Mouse (Mus musculus): ENCODE data around the gene Hacd3. TPM values are rescaled to one million over a fixed set of nuclear protein-coding genes. Genes with fewer than 3 reads are reported as not detected.

Gene Hacd3
- polyA plus RNA-seq, 1 experiment from 2014 or later = 108 TPM

DNA sequence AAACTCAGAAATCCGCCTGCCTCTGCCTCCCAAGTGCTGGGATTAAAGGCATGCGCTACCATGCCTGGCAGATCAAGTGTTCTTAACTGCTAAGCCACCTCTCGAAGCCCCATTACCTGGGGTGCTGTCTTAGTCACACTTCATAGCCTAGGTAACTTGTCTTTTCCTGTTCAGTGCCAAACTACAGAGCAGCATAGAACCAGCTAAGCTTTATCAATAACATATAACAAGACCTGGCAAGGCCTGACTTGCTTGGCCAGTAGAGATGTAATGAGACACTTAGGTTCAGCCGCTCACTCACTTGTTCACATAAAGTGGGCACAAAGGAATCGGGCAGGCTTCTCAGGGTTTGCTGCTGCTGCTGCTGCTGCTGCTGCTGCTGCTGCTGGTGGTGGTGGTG lies 6.8 kb upstream of the Hacd3 start:
- TF ChIP-seq CTCF (IDR thresholded peaks at IDR 0.05; ENCODE audit: low read depth) = no peak
- TF ChIP-seq EP300 (IDR thresholded peaks at IDR 0.05; ENCODE audit: low read depth) = no peak
- H3K36me3 ChIP-seq (replicated peaks; ENCODE audit: insufficient read depth, low read length) = no peaks in the 10 kb centered on the region
- H3K27ac ChIP-seq (ENCODE audit: low read depth) = no peak overlapping the region
- H3K4me2 ChIP-seq (ENCODE audit: low read depth, low read length) = no peak overlapping the region
- no peak overlapping the region for H3K9ac ChIP-seq (replicated peaks)
- ATAC-seq (no peak), DNase-seq (no peak)
- no peaks in the 10 kb centered on the region for H3K9me3 ChIP-seq (ENCODE audit: low read length)
- H3K27me3 ChIP-seq (ENCODE audit: insufficient read depth, low read length) = no peaks in the 10 kb centered on the region
- 90% methylated on average over 5 of the region's 5 CpGs for WGBS (ENCODE audit: insufficient replicate concordance)
- peaks cover 3% of the 10 kb centered on the region for H3K4me1 ChIP-seq (ENCODE audit: insufficient read depth)
- no peak overlapping the region for H3K4me3 ChIP-seq (ENCODE audit: low read depth, low read length)

DNA sequence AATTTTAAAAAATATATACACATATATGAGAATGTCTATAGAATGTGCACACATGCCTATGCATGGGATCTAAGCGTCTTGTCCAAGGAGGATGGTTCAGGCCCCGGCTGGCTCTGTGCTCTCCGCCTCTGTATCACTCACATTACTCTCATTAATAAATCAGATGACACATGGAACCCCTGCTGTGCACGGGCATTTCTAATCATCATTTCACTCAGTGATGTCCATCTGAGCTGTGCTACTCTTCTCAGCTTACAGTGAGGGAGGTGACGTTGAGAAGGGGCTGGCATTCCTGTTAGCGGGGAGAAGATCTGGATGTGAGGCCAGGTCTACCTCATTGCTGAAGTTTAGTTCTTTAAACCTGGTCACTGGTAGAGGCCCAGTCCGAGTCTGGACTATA lies 5.7 kb upstream of the Hacd3 start:
- Histone ChIP-seq H3K27me3 (ENCODE audit: insufficient read depth, low read length) (no peaks in the 10 kb centered on the region), H3K9ac (replicated peaks) (no peak overlapping the region), H3K9me3 (ENCODE audit: low read length) (no peaks in the 10 kb centered on the region), H3K36me3 (replicated peaks; ENCODE audit: insufficient read depth, low read length) (no peaks in the 10 kb centered on the region), H3K27ac (ENCODE audit: low read depth) (no peak overlapping the region), H3K4me3 (ENCODE audit: low read depth, low read length) (no peak overlapping the region), H3K4me1 (ENCODE audit: insufficient read depth) (peaks cover 8% of the 10 kb centered on the region), H3K4me2 (ENCODE audit: low read depth, low read length) (no peak overlapping the region)
- WGBS (ENCODE audit: insufficient replicate concordance) = 81% methylated on average over 7 of the region's 7 CpGs
- DNase-seq (no peak), ATAC-seq (no peak)
- no peak for TF ChIP-seq CTCF (IDR thresholded peaks at IDR 0.05; ENCODE audit: low read depth)
- no peak for TF ChIP-seq EP300 (IDR thresholded peaks at IDR 0.05; ENCODE audit: low read depth)

DNA sequence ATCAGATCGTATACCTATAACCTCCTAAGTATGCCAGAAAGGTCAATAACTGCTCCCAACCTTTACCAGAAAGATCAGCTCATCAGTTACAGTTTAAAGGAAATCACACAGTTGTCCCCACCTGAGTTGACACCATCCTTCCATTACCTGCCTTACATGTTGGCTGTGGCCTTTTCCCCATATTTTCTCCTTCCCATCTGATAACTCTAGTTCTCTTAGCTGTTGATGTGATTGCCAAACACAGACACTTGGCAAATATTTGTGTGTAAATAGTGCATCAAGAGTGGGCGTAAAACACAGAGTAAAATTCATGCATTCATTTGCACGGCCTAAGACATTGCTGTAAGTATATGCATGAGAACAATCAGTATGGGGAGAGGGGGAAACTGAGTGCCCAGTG lies 2.0 kb upstream of the Hacd3 start:
- peak overlapping the region; percentile 94 for H3K27ac ChIP-seq (ENCODE audit: low read depth)
- no peak for TF ChIP-seq CTCF (IDR thresholded peaks at IDR 0.05; ENCODE audit: low read depth)
- 0 out of 2 replicates have a peak, but pooled peaks have one; percentile 47 for TF ChIP-seq EP300 (IDR thresholded peaks at IDR 0.05; ENCODE audit: low read depth)
- 72% methylated on average over 3 of the region's 3 CpGs for WGBS (ENCODE audit: insufficient replicate concordance)
- H3K4me2 ChIP-seq (ENCODE audit: low read depth, low read length) = no peak overlapping the region
- peaks cover 19% of the 10 kb centered on the region for H3K4me1 ChIP-seq (ENCODE audit: insufficient read depth)
- ATAC-seq = peak; percentile 13; the same call in 1 of the 2 replicates
- no peaks in the 10 kb centered on the region for H3K27me3 ChIP-seq (ENCODE audit: insufficient read depth, low read length)
- no peaks in the 10 kb centered on the region for H3K9me3 ChIP-seq (ENCODE audit: low read length)
- no peak overlapping the region for H3K4me3 ChIP-seq (ENCODE audit: low read depth, low read length)
- H3K9ac ChIP-seq (replicated peaks) = no peak overlapping the region
- no peaks in the 10 kb centered on the region for H3K36me3 ChIP-seq (replicated peaks; ENCODE audit: insufficient read depth, low read length)
- no peak for DNase-seq

DNA sequence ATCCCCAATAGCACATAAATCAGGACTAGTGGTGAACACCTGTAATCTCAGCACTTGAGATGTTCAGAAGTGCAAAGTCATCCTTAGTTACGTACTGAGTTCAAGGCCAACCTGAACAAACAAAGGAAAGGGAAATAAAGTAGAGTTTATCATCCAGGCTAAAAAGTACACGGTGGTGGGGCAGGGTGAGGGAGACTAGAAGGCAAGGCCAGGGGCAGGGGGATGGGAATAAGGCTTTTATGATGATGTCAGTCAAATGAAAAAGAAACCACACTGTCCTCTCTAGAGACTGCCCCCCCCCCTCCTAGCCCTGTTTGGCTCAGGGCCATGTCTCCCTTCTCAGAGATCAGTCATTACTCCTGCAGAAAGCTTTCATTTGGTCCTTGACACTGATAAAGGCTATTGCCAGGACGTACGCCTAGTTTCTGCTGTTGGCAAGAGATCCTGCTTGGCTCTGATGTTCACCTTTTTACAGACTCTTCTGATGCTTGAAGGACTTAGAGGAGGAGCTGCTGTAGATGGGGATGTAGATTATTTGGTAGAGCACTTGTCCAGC lies 1.2 kb upstream of the Hacd3 start:
- Histone ChIP-seq H3K4me1 (ENCODE audit: insufficient read depth) (peaks cover 25% of the 10 kb centered on the region), H3K27me3 (ENCODE audit: insufficient read depth, low read length) (no peaks in the 10 kb centered on the region), H3K36me3 (replicated peaks; ENCODE audit: insufficient read depth, low read length) (no peaks in the 10 kb centered on the region), H3K4me2 (ENCODE audit: low read depth, low read length) (no peak overlapping the region; the same call in 1 of the 2 replicates), H3K4me3 (ENCODE audit: low read depth, low read length) (no peak overlapping the region), H3K27ac (ENCODE audit: low read depth) (peak overlapping the region; percentile 94), H3K9me3 (ENCODE audit: low read length) (no peaks in the 10 kb centered on the region), H3K9ac (replicated peaks) (no peak overlapping the region)
- TF ChIP-seq CTCF (IDR thresholded peaks at IDR 0.05; ENCODE audit: low read depth) = no peak
- no peak for TF ChIP-seq EP300 (IDR thresholded peaks at IDR 0.05; ENCODE audit: low read depth)
- WGBS (ENCODE audit: insufficient replicate concordance) = 50% methylated on average over 4 of the region's 4 CpGs
- ATAC-seq = no peak
- DNase-seq = no peak

GRCm38 (mm10) chr9:65021887-65022579 lies 540 bp upstream of the Hacd3 start:
- peak overlapping the region; percentile 94 for H3K27ac ChIP-seq (ENCODE audit: low read depth)
- no peaks in the 10 kb centered on the region for H3K9me3 ChIP-seq (ENCODE audit: low read length)
- peak overlapping the region; percentile 97 for H3K9ac ChIP-seq (replicated peaks)
- peak overlapping the region; percentile 95 for H3K4me2 ChIP-seq (ENCODE audit: low read depth, low read length)
- peak overlapping the region; percentile 95 for H3K4me3 ChIP-seq (ENCODE audit: low read depth, low read length)
- H3K36me3 ChIP-seq (replicated peaks; ENCODE audit: insufficient read depth, low read length) = no peaks in the 10 kb centered on the region
- H3K27me3 ChIP-seq (ENCODE audit: insufficient read depth, low read length) = no peaks in the 10 kb centered on the region
- peaks cover 25% of the 10 kb centered on the region for H3K4me1 ChIP-seq (ENCODE audit: insufficient read depth)
- DNase-seq = no peak
- WGBS (ENCODE audit: insufficient replicate concordance) = 20% methylated on average over 9 of the region's 9 CpGs
- TF ChIP-seq CTCF (IDR thresholded peaks at IDR 0.05; ENCODE audit: low read depth) (no peak), EP300 (IDR thresholded peaks at IDR 0.05; ENCODE audit: low read depth) (no peak)
- no peak for ATAC-seq

GRCm38 (mm10) chr9:65020128-65020527 lies 1.4 kb downstream of the Hacd3 start:
- H3K4me2 ChIP-seq (ENCODE audit: low read depth, low read length) = peak overlapping the region; percentile 95
- DNase-seq (no peak), ATAC-seq (no peak)
- no peaks in the 10 kb centered on the region for H3K9me3 ChIP-seq (ENCODE audit: low read length)
- WGBS (ENCODE audit: insufficient replicate concordance) = 48% methylated on average over 4 of the region's 4 CpGs
- no peaks in the 10 kb centered on the region for H3K27me3 ChIP-seq (ENCODE audit: insufficient read depth, low read length)
- peaks cover 39% of the 10 kb centered on the region for H3K4me1 ChIP-seq (ENCODE audit: insufficient read depth)
- H3K27ac ChIP-seq (ENCODE audit: low read depth) = peak overlapping the region; percentile 83
- no peak for TF ChIP-seq CTCF (IDR thresholded peaks at IDR 0.05; ENCODE audit: low read depth)
- no peaks in the 10 kb centered on the region for H3K36me3 ChIP-seq (replicated peaks; ENCODE audit: insufficient read depth, low read length)
- peak overlapping the region; percentile 95 for H3K4me3 ChIP-seq (ENCODE audit: low read depth, low read length)
- peak overlapping the region; percentile 97 for H3K9ac ChIP-seq (replicated peaks)
